Mouse (Mus musculus) right cerebral cortex, adult 18-20 months (tissue): ENCODE data around the gene Ddx21.
"Not testable (repeated sequence)": the region's sequence is repeated elsewhere in the genome, so short reads cannot be mapped to it uniquely, and the experiment has no call there.

Experiments used
- DNase-seq: peaks from one replicate; pipeline ENCODE4 v3.0.0; 2022; ENCODE audit warnings: mixed read lengths

Gene Ddx21

GRCm38 (mm10) chr10:62602177-62603040 is at the start of gene Ddx21:
Gene Ddx21 (minus strand): TSS chr10:62602281.
- peak; percentile 93 for DNase-seq

- peak; percentile 100 for DNase-seq
Observed at GRCm38 (mm10) chr10:62650881-62651810, 49.1 kb upstream of the Ddx21 start, which contains the start of gene Ddx50. Gene Ddx50 (minus strand): TSS chr10:62651218.

DNA sequence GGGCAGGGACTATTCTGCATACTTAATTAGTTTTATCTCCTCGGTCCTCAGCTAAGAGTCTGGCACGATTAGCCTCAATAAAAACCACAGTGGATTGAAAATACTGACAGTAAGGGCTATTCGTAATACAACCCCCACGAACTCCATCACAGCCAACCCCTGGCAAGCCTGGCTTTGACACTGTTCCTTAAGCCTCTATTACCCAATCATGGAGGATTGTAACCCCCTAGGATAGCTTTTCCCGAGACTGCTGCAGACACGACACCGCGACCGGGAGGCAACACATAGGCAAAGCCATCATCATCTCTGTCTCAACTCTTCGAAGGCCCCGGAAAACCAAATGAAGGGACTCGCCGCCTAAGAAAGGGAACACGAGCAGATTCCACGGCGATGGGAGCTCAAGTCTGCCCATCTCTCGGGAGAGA is 48.3 kb upstream of the Ddx21 start:
- DNase-seq, result no peak

DNA sequence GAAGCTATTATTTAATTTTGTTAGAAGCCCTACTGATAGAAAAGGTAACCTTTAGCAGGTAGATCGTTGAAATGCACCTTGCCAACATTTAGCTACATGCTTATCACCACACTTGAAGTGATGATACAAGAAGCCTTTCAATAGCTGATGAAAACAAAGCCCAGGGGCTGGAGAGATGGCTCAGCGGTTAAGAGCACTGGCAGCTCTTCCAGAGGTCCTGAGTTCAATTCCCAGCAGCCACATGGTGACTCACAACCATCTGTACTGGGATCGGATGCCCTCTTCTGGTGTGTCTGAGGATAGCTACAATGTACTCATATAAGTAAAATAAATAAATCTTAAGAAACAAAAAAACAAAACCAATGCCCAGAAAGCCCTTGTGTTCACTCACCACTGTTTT is 2.1 kb upstream of the Ddx21 start:
- no peak for DNase-seq

DNA sequence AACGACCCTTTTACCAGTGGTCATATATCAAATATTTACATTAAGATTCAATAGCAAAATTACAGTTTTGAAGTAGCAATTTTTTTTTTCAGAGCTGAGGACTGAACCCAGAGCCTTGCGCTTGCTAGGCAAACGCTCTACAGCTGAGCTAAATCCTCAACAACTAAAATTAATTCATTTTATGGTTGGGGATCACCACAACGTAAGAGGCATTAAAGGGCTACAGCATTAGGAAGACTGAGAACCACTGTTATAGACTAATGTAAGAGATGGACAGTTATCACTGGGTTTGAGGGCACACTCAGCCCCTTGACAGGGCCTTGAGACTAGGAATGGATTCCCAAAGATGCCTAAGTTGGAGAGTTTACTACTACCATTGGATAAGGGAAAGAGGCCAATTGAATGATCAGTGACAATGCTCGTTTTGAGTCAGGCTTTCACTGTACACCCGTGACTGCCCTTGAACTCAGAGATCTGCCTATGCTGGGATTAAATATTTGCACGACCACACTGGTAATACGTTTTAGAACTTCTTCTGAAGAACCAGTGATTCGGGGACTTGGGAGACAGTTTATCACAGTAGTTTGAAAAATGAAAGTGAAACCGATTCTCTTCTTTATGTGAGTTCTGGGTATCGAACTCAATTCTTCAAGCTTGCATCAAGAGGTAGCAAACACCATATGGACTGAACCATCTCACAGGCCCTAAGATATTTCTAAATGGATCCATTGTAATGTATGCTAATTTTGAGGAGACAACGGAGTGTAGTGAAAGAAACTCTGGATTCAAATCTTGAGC is 1.4 kb upstream of the Ddx21 start:
- DNase-seq, result no peak

DNA sequence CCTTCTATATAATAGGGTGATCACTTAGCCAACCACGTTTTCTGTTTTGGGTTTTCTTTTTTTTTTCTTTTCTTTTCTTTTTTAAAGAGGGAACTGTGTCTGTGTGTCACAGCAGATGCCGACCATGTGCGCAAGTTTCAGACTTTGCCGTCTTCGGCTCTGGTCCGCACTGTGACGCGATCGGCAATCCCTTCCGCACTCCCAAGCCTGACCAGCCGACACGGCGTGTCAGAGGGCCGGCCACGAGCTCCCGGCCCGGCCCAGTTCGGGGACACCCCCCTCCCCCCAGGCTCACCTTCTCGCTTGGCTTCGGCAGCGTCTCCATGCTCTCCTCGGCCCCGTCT is 276 bp downstream of the Ddx21 start:
- no peak for DNase-seq

DNA sequence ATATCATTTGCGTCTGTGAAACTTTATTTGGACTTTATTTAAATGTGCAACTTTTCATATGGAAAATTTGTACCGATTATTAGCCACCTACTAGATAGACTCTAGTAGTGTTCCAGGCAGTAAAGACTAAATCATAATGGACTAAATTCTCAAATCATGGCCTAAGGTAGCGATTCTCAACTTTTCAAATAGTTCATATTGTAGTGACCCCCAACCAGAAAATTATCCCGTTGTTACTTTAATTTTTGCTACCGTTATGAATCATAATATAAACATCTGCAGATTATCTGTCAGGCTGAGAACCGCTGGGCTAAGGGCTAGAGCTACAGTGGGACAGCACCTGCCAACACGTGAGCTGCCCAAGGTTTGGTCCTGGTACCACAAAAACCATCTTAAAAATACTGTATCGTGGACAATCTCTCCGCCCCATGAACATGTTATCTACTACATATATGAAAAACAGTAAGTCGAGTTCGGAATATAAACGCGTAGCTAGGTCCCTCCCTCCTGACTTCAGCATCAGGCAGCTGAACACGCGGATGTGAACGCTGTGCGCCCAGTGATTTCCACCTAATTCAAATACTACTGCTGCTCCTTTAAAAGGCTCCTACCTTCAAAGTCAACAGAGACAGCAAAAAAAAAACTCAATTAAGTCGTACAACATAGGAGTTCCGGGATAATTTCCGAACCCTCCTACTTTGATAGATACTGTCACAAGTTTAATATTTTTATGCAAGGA is 859 bp downstream of the Ddx21 start:
- DNase-seq, result no peak

DNA sequence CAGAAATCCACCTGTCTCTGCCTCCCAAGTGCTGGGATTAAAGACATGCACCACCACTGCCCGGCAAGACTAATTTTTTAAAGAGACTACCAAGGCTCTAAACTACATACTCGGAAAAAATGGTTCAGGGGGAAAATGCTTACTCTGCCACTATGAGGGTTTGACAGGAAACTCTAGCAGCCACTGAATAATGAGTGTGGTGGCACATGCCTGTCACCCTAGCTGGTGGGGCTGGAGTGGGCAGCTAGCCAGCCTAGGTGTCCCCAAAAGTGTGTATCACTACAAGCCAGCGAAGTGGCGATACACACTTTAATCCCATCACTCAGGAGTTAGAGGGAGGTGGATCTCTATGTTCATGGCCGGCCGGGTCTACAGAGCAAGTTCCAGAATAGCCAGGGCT is 2.0 kb downstream of the Ddx21 start:
- DNase-seq, result no peak

GRCm38 (mm10) chr10:62599311-62599710 is 2.8 kb downstream of the Ddx21 start:
- DNase-seq, result not testable (repeated sequence)

DNA sequence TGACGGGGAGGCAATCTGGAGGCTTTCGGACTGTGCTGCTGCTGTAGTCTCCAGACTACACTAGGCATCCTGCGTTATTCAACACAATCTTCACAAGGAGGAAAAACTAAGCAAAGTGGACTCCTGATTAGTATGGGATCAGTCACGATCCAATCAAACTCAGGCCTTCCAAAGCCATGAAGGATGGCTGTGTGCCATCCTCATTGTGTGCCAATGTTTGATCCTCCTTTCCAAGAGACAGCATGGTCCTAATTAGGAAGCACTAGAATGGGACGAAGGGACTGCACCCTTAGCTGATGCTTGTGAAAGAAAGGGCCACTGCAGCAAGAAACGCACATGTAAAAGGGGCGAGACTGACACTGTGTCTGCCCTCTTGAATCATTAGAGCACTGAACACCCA is 9.6 kb downstream of the Ddx21 start:
- DNase-seq, result no peak

DNA sequence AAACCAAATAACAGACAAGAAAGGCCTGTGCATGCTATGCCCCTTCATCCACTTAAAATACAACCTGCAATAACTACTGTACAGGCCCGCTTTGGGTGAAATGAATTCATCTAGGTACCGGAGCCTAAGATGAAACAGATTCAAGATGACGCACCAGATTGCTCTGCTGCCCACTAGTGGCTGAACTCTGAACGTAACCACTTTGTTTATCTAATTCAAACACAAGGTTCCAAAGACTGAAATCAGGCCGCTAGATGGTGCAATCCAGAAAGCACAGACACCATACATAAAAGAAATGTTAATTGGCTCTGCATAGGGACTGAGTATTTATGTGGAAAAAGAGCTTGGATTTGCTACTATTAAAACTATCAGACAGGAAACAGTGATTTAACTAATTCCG is 11.9 kb downstream of the Ddx21 start:
- peak; percentile 89 for DNase-seq

DNA sequence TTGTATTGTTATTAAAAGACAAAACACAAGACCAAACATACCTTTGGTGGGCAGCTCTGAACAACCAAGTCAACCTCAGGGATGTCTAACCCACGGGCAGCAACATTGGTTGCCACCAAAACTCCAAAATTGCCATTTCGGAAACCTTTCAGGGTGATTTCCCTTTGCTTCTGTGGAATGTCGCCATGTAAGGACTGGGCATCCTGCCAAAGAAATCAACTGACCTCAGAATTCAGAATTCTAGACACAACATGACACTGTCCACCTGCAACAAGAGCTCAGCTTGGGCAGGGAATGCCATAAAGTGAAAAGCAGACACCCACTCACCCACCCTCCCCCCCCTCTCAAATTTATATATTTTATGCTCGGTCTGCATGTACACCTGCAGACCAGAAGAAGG is 13.5 kb downstream of the Ddx21 start:
- DNase-seq, result no peak

DNA sequence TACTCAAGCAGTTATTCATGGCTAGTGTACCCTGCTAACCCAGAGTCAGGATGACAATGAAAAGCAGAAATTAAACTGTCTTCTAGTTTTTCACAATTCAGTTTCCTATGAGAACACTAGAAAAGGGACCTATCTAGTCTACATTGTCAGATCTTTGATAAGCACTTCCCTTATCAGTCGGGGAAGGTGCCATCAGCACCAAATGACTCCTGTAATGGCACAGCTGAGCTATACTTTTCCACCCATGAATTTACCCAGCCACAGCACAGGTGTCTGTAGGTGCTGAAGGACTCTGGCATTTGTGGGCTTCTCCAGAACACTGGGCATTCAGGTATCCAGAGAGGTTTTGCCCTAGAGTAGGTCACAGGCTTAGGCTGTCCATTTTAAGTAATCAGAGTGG is 18.8 kb downstream of the Ddx21 start:
- DNase-seq, result no peak

GRCm38 (mm10) chr10:62582701-62583100 is 19.4 kb downstream of the Ddx21 start:
- no peak for DNase-seq

- DNase-seq, result no peak
Observed at GRCm38 (mm10) chr10:62582263-62582662, 19.8 kb downstream of the Ddx21 start.

DNA sequence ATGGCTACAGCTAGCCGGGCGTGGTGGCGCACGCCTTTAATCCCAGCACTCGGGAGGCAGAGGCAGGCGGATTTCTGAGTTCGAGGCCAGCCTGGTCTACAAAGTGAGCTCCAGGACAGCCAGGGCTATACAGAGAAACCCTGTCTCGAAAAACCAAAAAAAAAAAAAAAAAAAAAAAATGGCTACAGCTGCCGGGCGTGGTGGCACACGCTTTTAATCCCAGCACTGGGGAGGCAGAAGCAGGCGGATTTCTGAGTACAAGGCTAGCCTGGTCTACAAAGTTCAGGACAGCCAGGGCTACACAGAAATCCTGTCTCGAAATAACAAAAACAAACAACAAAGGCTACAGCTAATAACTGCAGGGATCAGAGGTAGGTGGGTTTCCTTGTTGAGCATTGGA is 23.0 kb downstream of the Ddx21 start:
- not testable (repeated sequence) for DNase-seq

DNA sequence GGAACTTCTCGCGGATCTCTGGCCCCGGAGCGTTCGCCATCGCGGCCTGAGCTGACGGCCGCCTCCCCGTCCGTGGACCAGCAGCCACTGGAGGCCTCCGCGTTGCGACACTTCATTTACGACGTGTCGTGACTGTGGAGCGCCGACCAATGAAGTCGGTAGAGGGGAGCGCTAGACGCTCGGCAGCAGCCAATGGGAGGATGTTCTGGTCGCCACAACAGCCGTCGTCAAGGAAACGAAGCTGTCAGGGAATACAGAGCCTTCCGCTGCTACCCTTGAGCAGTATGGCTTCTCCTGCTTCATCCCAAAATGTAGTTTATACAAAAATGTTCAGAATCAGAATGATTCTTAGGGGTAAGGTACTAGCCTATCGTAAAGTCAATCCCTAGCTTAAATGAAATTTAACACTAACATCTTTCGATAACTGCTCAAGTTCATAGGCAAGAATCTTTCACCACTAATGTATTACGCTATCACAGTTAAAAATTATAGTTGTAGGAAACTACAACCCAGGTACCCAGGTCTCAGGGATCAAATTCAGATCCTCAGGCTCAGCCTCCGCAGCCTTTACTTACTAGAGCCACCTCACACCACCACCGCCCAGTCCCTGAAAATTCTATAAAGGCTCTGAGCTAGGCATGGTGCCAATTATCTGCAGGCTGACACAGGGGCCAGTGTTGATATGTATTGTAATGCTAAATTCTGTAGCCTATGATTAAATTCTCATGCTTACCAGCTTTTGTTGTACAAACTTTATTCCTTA is 23.6 kb downstream of the Ddx21 start, which contains the start of gene Kif1bp:
Gene Kif1bp (minus strand): TSS at position 120 of the 763 bp plus-strand sequence.
- DNase-seq, result peak; percentile 99

DNA sequence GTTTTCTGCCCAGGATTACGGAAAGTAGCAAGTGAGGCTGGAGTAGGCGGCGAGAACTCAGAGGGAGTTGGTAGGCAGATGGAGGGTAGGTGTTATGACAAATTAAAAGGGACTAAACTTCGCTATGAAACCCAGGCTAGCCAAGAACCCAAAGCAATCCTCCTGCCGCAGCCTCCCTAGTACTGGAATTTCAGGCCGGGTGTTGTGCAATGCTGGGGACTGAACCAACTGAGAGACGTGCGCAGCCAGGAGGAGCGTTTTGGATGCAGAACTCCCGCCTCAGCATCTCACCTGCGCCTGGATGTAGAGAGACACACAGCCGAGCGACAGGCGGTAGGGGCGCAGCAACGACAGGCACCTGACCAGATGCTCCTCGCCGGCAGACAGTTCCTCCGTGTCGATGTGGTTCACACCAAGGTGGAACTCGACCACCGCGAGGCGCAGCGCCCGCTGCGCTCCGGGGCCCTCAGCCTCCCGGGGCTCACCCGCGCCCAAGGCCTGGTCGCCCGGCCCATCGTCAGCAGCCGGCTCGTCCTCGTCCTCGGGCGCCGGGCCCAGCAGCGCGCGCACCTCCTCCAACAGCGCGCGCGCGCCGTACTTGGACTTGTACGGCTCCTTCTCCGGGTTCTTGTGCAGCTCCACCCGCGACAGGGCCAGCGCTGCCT is 24.3 kb downstream of the Ddx21 start:
- DNase-seq, result peak; percentile 55

DNA sequence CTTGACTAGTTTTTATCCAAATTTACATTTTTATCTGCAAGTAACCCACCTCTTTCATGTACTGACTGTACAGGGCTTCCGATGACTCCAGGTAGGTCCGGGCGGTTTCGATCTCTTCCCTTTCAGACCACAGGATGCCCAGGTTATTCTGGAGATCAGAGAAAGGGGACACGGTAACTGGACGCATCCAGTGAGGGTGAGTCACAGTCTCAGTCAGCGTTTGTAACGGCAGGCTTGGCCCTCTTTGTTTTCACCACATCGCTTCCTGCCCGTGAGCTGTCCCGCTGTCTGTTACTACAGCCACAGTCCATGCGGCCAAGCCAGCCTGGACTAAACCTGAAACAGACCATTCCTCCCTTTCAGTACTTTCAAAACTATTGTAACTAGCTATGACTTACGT is 27.1 kb downstream of the Ddx21 start:
- DNase-seq, result no peak

DNA sequence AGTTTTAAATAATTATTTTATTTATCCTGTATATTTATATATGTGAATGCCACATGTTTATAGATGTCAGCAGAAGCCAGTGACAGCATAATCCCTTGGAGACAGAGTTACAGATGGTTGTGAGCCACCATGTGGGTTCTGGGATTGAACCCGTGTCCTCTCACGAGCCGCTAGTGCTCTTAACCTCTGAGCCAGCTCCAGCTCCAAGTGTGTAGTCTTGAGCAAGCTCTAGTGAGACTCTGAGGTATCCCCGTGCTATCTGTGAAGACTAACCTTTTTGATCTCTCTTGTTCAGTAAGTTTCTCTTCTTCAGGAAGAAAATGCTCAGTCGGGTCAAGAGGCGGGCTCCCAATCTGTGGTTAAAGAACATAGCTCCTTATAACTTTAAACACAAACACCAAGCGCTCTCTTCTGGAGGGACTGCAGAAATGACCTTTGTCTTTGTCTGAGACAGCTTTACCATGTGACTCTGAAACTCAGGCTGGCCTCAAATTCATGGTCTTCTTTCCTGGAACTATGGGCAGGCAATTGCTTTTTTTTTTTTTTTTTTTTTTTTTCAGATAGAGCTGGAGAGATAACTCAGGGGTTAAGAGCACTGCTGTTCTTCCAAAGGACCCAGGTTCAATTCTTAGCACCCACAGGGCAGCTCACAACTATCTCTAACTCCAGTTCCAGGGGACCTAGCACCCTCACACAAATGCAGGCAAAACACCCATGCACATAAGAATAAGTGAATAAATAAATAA is 31.8 kb downstream of the Ddx21 start:
- no peak for DNase-seq
